Mouse (Mus musculus) stomach, embryonic 14.5 days (tissue): ENCODE results near the gene Slc39a12. TPM values are rescaled to one million over a fixed set of nuclear protein-coding genes. Genes with fewer than 3 reads are reported as not detected.

Source experiments
- ATAC-seq: fragments of 200-750 bp; cut with Nextera tagmentation; 2 replicates; pipeline ENCODE4 v1.8.0; 2017; ENCODE audit warnings: low read depth, moderate TSS enrichment; ENCODE audit not compliant: insufficient number of reproducible peaks, insufficient read depth, low FRiP score
- H3K27ac ChIP-seq: fragments of 300-500 bp; sonication (generic); 2 replicates; pipeline ENCODE4 v1.5.1; 2014; ENCODE audit warnings: mild to moderate bottlenecking, low read length, moderate library complexity, mixed read lengths
- H3K27me3 ChIP-seq: fragments of 300-500 bp; sonication (generic); 2 replicates; pipeline ENCODE4 v1.6.1; 2014; ENCODE audit warnings: low read length, control low read depth, mixed read lengths; ENCODE audit not compliant: control insufficient read depth, insufficient read depth
- H3K36me3 ChIP-seq: fragments of 300-500 bp; sonication (generic); 2 replicates; pipeline ENCODE4 v1.6.1; 2014; ENCODE audit warnings: mild to moderate bottlenecking, control low read depth, low read length, moderate library complexity, mixed read lengths; ENCODE audit not compliant: control insufficient read depth, insufficient read depth
- H3K4me1 ChIP-seq: fragments of 300-500 bp; sonication (generic); 2 replicates; pipeline ENCODE4 v1.6.1; 2014; ENCODE audit warnings: low read length, control low read depth, mixed read lengths; ENCODE audit not compliant: control insufficient read depth, insufficient read depth
- H3K4me2 ChIP-seq: fragments of 300-500 bp; sonication (generic); replicated peaks from 2 replicates; pipeline ENCODE4 v1.6.1; 2014; ENCODE audit warnings: low read depth, low read length, control low read depth
- H3K4me3 ChIP-seq: fragments of 300-500 bp; sonication (generic); 2 replicates; pipeline ENCODE4 v1.5.1; 2014; ENCODE audit warnings: low read depth, low read length, control low read depth
- H3K9ac ChIP-seq: fragments of 300-500 bp; sonication (generic); replicated peaks from 2 replicates; pipeline ENCODE4 v1.6.1; 2014; ENCODE audit warnings: low read depth, mild to moderate bottlenecking, control low read depth, low read length, moderate library complexity, mixed read lengths
- H3K9me3 ChIP-seq: fragments of 300-500 bp; sonication (generic); 2 replicates; pipeline ENCODE4 v1.6.1; 2016; ENCODE audit warnings: low read depth, low read length, control low read depth; ENCODE audit not compliant: control insufficient read depth
- WGBS: fragments of 180-500 bp; shearing (Covaris S2); extraction: QIAGEN DNeasy Blood & Tissue Kit; methylation state at CpG from one replicate; pipeline ENCODE4 v1.1.7; 2014; 5-methylcytosine and 5-hydroxymethylcytosine counted together
- polyA plus RNA-seq: library from polyadenylated mRNA; unstranded; fragments of >200 nt; fragmentation: Nextera tagmentation; extraction: Ambion mirVana; gene quantifications from 2 replicates; pipeline ENCODE4 v1.2.1, GENCODE M21; 2014

The Slc39a12 gene
- polyA plus RNA-seq, result 0.21 and 0.52 TPM in 2 replicates

DNA sequence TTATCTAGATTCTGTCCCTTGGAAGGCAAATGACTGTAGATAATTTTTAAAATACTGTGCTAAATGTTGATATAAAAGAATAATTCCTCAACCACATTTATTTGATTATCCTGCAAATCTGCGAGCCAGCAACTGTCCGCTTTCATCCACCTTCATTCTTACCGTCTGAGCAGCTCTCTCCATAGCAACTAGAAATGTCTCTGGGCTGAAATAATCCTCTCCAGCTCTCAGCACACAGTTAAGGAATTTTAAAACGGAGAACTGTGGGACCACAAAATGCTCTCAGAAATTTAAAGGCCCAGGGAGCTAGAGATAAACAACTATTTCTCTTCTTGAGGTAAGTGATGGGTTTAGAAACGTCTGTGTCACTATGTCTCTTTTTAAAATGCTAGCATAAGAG, at the start of gene Slc39a12:
Gene Slc39a12, plus strand, starts transcription at position 155 of the 400 bp plus-strand sequence.
- no peak within 1 kb of the TSS for H3K27ac ChIP-seq
- WGBS, result 20% methylated on average over 5 of the region's 5 CpGs
- no peaks in the 10 kb centered on the region for H3K36me3 ChIP-seq
- H3K4me3 ChIP-seq, result no peak within 1 kb of the TSS
- H3K27me3 ChIP-seq, result no peaks in the 10 kb centered on the region
- no peaks in the 10 kb centered on the region for H3K4me1 ChIP-seq
- no peak within 1 kb of the TSS for H3K9ac ChIP-seq
- no peak for ATAC-seq
- no peak within 1 kb of the TSS for H3K4me2 ChIP-seq
- no peaks in the 10 kb centered on the region for H3K9me3 ChIP-seq

DNA sequence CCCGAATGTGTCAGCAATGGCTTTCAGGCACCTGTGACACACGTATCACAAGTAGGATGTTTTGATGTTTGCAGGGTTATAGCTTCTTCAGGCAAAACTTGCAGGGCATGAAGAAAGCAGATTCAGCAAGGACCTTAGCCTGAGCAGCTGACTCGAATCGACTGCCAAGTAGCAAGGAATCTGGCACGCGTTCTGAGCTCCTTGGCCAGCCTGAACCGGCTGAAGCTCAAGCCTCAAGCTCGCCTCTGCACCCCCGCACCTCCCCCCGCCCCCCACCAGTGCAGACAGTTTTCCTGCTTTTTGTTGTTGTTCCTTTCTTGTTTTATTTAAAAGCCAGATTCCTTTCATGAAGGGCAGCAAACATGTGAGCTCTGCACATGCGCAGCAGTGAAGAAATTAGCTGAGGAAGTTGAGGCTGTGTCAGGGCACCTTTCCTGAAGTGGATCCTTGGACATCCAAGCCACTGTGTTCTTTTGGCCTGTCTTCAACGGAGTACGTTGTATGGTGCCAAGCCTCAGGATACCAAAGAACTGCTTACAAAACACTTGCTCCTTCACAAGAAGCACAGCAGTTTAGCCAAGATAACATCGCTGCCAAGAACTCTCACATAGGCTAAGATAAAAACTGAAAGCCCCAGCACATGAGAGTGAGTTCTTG, 46.3 kb upstream of the Slc39a12 start:
- Histone ChIP-seq H3K4me2 (no peak overlapping the region), H3K9ac (no peak overlapping the region), H3K4me3 (no peak overlapping the region), H3K4me1 (no peaks in the 10 kb centered on the region), H3K36me3 (no peaks in the 10 kb centered on the region), H3K9me3 (no peaks in the 10 kb centered on the region), H3K27me3 (no peaks in the 10 kb centered on the region), H3K27ac (no peak overlapping the region)
- WGBS, result 66% methylated on average over 14 of the region's 14 CpGs
- ATAC-seq, result peak; percentile 74; the same call in 1 of the 2 replicates

DNA sequence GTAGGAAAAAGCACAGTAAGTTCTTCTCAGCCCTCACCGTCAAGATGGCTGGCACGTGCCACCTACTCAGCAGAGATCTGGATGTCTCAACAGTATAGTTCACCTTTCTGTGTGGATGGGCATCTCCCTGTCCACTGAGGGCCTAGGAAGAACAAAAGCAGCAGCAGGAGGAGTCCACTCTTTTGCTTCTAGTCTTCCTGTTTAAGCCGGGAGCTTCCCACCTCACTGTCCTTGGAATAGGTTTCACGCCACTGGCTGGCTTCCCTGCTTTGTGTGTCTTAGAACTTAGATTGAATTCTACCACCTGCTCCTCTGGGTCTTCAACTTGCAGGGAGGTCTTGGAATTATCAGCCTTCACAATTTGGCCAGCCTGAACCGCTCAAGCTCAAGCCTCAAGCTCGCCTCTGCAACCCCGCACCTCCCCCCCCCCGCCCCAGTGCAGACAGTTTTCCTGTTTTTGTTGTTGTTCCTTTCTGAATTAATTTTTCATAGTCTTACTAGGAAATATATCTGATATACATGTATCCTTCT, 45.7 kb upstream of the Slc39a12 start:
- Histone ChIP-seq H3K27me3 (no peaks in the 10 kb centered on the region), H3K9me3 (no peaks in the 10 kb centered on the region), H3K27ac (no peak overlapping the region), H3K9ac (no peak overlapping the region), H3K4me2 (no peak overlapping the region), H3K4me1 (no peaks in the 10 kb centered on the region), H3K36me3 (no peaks in the 10 kb centered on the region), H3K4me3 (no peak overlapping the region)
- 79% methylated on average over 8 of the region's 8 CpGs for WGBS
- ATAC-seq, result no peak

DNA sequence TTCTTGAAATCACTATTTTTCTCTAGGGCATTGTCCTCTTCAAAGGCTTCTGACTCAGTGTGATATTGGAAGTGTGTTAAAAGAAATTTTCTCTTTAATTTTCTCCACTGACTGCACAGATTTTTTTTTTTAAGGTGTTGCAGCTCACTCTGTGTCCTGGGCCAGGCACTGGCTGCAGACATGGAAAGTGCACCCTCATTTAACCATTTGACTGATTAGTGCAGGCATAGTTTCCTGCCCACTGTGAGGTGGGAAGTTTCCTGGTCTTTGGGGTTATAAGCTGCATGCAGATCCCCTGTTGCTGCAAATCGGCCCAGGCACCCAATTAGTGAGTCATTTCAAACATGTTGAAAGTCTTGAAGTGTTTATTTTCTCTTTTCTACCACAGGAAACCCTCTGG, 740 bp downstream of the Slc39a12 start:
- Histone ChIP-seq H3K27me3 (no peaks in the 10 kb centered on the region), H3K4me3 (no peak overlapping the region), H3K9ac (no peak overlapping the region), H3K27ac (no peak overlapping the region), H3K4me1 (no peaks in the 10 kb centered on the region), H3K36me3 (no peaks in the 10 kb centered on the region), H3K9me3 (no peaks in the 10 kb centered on the region), H3K4me2 (no peak overlapping the region)
- ATAC-seq, result no peak
- WGBS, result 29% methylated on average over 1 of the region's 1 CpGs

DNA sequence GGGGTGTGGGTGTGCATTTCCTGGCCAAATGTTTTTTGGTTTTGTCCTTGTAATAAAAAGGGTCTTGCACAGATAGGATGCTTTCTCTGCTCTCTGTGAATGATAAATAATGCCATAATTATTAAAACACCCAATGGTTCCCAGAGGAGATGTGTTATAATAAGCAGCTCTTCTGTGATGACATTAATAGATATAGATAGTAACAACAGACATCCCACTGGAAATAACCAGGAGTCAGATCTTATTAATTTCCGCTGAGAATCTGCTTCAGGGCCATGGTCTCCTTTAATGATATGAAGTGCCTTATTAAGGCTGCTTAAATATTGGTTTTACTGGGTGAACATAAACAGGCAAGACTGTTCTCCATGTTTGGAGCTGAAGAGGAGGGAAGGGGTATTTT, 2.8 kb downstream of the Slc39a12 start:
- no peaks in the 10 kb centered on the region for H3K36me3 ChIP-seq
- H3K4me3 ChIP-seq, result no peak overlapping the region
- no peak for ATAC-seq
- no peak overlapping the region for H3K4me2 ChIP-seq
- no peaks in the 10 kb centered on the region for H3K27me3 ChIP-seq
- H3K9me3 ChIP-seq, result no peaks in the 10 kb centered on the region
- H3K9ac ChIP-seq, result no peak overlapping the region
- H3K27ac ChIP-seq, result no peak overlapping the region
- 82% methylated on average over 1 of the region's 1 CpGs for WGBS
- no peaks in the 10 kb centered on the region for H3K4me1 ChIP-seq

DNA sequence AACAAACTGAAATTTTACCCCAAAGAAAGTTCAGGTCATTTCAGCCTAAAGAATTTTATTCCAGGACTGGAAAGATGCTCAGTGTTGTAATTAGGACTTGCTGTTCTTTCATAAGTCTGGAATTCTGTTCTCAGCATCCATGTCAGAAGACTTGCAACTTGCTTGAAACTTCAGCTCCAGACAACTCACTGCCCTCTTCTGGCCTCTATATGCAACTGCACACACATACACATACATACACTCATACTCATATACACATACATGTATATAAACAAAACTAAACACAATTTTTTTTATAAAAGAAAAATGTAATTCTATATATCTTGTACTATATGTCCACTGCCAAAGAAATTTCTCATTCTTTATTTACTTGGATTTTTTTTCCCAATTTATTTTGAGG, 14.9 kb downstream of the Slc39a12 start:
- Histone ChIP-seq H3K4me2 (no peak overlapping the region), H3K4me1 (no peaks in the 10 kb centered on the region), H3K9me3 (no peaks in the 10 kb centered on the region), H3K4me3 (no peak overlapping the region), H3K9ac (no peak overlapping the region), H3K27ac (no peak overlapping the region), H3K27me3 (no peaks in the 10 kb centered on the region), H3K36me3 (no peaks in the 10 kb centered on the region)
- ATAC-seq, result no peak

DNA sequence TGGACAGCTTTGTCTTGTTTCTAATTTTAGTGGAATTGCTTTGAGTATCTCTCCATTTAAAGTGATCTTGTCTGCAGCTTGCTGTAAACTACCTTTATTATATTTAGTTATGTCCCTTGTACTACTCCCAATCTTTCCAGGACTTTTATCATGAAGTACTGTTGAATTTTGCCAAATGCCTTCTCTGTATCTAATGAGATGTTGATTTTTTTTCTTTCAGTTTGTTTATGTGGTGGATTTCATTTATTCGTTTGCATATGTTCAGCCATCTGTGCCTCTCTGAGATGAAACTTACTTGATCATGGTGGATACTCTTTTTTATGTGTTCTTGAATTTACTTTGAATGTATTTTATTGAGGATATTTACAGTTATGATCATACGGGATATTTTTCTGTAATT, 40.9 kb downstream of the Slc39a12 start:
- no peak overlapping the region for H3K27ac ChIP-seq

DNA sequence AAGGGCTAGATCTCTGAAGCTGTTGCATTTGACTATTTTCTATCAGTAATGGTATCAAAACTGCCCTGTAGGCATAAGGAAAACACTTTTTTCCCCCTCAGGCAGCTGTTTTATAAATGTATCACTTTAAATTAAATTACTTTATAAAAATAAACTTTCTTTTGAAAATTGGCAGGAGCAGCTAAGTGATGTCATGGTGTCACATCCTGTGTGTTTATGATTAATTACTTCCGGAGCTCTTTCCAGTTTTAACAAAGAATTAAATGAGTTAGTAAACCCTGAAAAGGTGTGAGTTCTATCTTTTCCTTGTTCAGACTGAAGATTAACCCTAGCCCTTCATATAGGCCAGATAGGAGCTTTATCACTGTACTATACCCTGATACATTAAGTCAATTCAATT, 59.2 kb downstream of the Slc39a12 start:
- whole genome bisulfite sequencing, result 62% methylated on average over 1 of the region's 1 CpGs
- no peaks in the 10 kb centered on the region for H3K36me3 ChIP-seq
- no peaks in the 10 kb centered on the region for H3K27me3 ChIP-seq
- no peak overlapping the region for H3K4me2 ChIP-seq
- no peaks in the 10 kb centered on the region for H3K9me3 ChIP-seq
- no peak for ATAC-seq
- H3K4me3 ChIP-seq, result no peak overlapping the region
- no peak overlapping the region for H3K27ac ChIP-seq
- no peak overlapping the region for H3K9ac ChIP-seq
- no peaks in the 10 kb centered on the region for H3K4me1 ChIP-seq

More for the DNA sequence above, 40.9 kb downstream of the Slc39a12 start:
- Histone ChIP-seq H3K9ac (no peak overlapping the region), H3K9me3 (no peaks in the 10 kb centered on the region), H3K36me3 (no peaks in the 10 kb centered on the region), H3K4me2 (no peak overlapping the region), H3K27me3 (no peaks in the 10 kb centered on the region), H3K4me1 (no peaks in the 10 kb centered on the region), H3K4me3 (no peak overlapping the region)
- 85% methylated on average over 2 of the region's 2 CpGs for WGBS
- no peak for ATAC-seq

DNA sequence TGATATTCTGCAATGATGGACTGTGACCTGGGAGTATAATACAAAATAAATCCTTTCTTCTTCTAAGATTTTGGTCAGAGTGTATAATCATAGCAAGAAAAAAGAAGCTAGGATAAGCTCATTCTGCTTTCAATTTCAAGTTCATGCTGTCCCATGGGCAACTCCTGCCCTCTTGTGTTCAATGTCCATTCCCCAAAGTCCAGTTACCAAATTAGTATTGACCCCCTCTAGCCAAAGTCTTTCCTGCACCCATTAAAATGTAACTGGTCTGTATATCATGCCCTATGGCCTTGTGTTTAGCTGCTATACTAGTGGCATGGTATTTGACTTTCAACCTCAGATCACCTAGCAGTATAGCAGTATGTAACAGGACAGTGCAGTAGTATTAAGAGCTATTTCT, 62.8 kb downstream of the Slc39a12 start:
- Histone ChIP-seq H3K27me3 (no peaks in the 10 kb centered on the region), H3K36me3 (no peaks in the 10 kb centered on the region), H3K4me3 (no peak overlapping the region), H3K27ac (no peak overlapping the region), H3K4me2 (no peak overlapping the region), H3K9ac (no peak overlapping the region), H3K9me3 (no peaks in the 10 kb centered on the region), H3K4me1 (no peaks in the 10 kb centered on the region)
- ATAC-seq, result no peak
